Mouse (Mus musculus): Measurements from ENCODE around the gene Plet1.

Plet1 gene

DNA sequence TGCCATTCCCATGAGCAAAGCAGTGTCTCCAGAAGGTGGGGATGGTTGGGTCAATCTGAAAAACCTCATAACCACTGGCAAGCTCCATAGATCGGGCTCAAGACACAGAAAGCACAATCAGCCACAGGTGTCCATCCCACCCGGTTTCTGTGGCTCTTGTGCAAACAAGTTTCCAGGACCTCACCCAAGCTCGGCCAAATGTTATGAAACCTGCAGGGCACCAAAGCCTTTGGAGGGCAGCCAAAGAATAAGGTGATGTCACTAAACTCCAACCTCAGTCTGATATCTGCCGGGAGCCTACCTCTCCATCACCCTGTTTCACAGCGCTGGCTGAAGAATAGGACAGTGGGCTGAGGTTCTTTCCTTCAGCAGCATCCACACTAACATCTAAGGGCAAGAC lies 41.6 kb downstream of the Plet1 start:
- no peak for DNase-seq (ENCODE audit: low spot score)

GRCm38 (mm10) chr9:50536603-50537135 lies 42.3 kb downstream of the Plet1 start:
- DNase-seq (ENCODE audit: low spot score): no peak

DNA sequence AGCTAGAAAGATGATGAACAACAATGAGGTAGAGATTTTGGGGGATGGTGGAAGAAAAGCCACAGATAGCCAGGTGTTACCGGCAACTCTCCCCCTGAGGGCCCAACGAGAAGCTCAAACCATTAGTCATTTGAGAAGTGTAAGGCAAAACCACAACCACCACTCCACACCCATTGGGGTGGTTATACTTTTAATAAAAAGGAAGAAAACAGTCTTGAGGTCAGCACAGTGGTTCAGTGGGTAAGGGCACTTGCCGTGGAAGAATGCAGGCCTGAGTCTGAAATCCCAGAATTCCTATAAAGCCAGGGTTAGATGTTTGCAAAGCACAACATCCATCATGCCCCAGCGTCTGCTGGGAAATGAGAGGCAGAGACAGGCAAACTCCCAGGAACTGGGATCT lies 43.0 kb downstream of the Plet1 start:
- DNase-seq (ENCODE audit: low spot score): no peak

DNA sequence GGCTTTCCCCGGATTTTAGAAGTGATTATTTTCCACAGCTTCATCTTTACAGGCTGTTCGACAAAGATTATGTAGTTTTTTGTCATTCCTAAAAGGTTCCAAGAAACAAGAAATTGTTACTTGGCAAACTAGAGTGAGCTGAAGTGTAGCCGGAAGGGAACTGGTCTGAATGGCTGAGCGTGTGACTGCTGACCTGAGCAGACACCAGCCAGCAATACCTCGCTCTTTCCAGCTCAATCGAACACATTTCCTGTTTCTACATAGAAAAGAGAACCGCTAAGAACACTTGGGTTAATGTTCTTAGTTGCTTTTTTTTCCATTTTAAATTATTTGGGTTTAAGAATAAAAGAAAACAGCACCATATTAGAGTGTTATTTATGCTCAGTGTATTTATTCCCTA lies 45.8 kb downstream of the Plet1 start:
- no peak for DNase-seq (ENCODE audit: low spot score)

- DNase-seq (ENCODE audit: low spot score): no peak
These were observed 48.1 kb downstream of the Plet1 start for GRCm38 (mm10) chr9:50542401-50542800.

- DNase-seq (ENCODE audit: low spot score): no peak
These were observed 53.6 kb downstream of the Plet1 start for GRCm38 (mm10) chr9:50547859-50548478.

GRCm38 (mm10) chr9:50548936-50549335 lies 54.6 kb downstream of the Plet1 start:
- no peak for DNase-seq (ENCODE audit: low spot score)

DNA sequence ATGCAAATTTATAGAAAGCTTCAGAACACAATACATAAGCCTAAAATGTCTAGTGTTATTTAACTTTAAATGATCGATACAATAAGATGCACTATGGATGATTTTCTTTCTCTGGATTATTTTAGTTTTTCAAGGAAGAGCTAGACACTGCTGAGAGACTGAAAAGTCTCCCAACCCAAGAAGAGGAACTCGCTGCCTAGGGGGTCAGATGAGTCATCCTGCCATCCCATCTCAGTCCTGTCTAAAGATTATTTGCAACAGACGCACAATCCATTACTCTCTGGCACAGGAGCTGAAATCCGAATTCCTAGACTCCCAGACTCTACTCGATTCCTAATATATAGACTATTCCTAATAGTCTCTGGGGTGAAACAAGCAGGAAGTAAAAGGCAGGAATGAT lies 57.9 kb downstream of the Plet1 start:
- DNase-seq (ENCODE audit: low spot score): no peak

DNA sequence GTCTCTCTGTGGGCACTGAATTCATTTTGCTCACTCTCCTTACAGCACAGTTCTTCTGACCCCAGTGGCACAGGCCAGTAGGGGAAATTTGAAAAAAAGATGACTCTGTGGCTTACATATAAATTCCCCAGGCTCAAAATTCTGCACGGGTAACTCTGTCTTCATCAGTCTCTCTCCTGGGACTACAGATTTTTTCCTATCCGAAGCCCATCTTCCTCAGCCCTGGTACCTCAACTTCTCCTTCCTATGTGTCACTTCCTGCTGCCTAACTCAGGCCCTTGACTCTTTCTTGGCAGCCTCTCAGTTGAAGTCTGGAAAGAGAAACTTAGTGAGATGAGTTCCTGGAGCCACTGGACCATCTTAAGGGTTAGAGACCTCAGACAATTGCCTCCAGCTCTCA lies 59.2 kb downstream of the Plet1 start:
- no peak for DNase-seq (ENCODE audit: low spot score)

- peak; percentile 72 for DNase-seq (ENCODE audit: low spot score)
These were observed 60.1 kb downstream of the Plet1 start, which contains the start of gene Il18 for GRCm38 (mm10) chr9:50554241-50555093. TSS of gene Il18 (plus strand) at chr9:50554827.

GRCm38 (mm10) chr9:50555094-50555446 lies 60.7 kb downstream of the Plet1 start, which contains the start of gene Bco2:
TSS of gene Bco2 (minus strand) at chr9:50555181.
- DNase-seq (ENCODE audit: low spot score): no peak

Measured in left cerebral cortex, adult 11 months (tissue).